Mouse (Mus musculus) left cerebral cortex, postnatal 25 days (tissue): ENCODE measurements around the gene Arfip1. TPM values are rescaled to one million over a fixed set of nuclear protein-coding genes. Genes with fewer than 3 reads are reported as not detected.
"Not testable (repeated sequence)": the region's sequence is repeated elsewhere in the genome, so short reads cannot be mapped to it uniquely, and the experiment has no call there.

Experiments used
- DNase-seq, 2 experiments: peaks; one replicate each; pipeline ENCODE4 v3.0.0; 2022; ENCODE audit warnings: low spot score in 2 of 2, mixed read lengths in 1 of 2
- intact Hi-C: fragments of 180-260 bp; cut with DNase I; formaldehyde crosslinking; loops from one replicate; pipeline ENCODE4 v1.15.1; 2025
- total RNA-seq, 2 experiments: library from RNA; stranded (reverse); gene quantifications; 2 replicates each; pipeline ENCODE4 v1.2.3; 2021

Arfip1 gene
- total RNA-seq, 2 experiments from 2014 or later: 17.3 to 19.4 TPM

DNA sequence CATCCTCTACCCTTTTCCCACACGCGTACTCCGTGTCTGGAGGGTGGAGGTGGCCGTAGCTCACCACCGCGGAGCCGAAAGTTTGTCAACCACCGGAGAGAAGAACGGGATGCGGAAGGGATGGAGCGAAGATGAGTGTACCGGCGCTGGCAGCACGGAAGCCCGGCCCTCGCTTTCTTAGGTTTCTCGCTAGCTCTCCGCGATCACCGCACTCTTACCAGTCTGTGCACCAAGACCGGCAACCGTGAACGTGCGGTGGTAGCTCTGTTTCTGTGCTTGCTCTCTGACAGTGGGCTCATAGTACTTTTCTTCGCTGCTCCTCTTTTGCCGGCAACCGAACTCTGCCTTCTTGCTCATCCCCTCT, 470 bp upstream of the Arfip1 start:
- DNase-seq: no peak
- intact Hi-C loops: no loop called here

DNA sequence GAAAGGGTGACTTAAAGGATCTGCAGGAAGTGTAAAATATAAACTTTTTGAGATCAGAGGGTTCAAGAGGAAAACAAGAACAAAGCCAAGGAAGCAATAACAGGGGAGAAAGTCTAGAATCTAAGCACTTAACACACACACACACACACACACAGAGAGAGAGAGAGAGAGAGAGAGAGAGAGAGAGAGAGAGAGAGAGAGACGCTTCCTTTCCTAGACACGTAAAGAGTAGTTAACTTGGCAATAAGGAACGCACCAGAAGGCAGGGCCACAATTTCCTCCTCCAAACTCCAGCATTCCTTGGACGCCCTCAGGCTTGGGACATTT, 766 bp downstream of the Arfip1 start:
- intact Hi-C loops: no loop called here
- DNase-seq: no peak

DNA sequence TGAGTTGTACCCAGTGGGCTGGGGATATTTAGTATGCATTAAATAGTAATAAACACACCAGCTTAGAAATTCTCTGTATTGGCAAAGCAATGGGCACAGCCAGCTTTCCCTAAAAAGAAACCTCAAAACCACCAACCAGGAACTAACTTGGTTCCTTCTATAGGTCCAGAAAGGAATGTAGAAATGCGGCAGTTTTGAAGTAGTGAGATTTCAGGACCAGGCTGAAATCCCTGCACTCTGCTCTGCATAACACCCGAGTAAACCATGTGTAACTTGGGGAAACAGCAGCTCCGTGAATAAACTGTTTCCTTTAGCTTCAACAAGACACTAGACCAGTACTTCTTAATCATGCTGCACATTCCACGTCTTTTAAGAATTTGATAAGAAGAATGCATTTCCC, 1.7 kb downstream of the Arfip1 start:
- no peak for DNase-seq
- intact Hi-C loops: no loop called here

DNA sequence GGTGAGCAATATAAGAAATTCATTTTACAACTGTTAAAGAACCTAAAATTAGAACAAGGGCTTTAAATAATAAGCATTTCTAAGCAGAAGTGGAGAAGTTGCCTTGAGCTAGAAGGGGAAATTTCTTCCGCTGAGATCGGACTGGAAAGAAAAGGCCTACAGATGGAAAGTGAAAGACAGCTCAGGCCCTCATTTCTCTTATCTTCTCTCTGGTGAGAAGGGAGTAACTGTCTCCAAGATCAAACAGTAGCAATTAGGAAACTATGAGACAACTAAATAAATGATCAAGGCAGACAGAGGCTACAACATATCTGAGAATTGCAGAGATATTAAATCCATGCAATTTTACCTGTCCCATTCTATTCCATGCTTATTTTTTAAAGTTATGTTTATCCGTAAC, 11.9 kb downstream of the Arfip1 start:
- intact Hi-C loops: no loop called here
- no peak for DNase-seq

DNA sequence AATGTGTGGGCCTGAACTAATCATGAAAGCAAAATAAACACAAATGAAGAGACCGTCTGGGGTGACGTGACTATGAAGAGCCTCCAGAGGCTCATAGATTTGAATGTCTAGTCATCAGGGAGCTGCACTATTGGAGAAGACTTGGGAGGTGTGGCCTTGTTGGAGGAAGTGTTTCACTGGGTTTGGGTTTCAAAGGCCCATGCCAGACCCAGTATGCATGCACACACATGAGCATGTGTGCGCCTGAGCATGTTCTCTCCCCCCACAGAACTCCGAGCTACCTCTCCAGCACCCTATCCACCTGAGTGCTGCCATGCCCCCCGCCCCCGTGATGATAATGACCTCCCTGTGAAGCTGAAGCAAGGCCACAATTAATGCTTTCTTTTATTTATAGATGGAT, 12.8 kb downstream of the Arfip1 start:
- intact Hi-C loops: no loop called here
- no peak for DNase-seq

DNA sequence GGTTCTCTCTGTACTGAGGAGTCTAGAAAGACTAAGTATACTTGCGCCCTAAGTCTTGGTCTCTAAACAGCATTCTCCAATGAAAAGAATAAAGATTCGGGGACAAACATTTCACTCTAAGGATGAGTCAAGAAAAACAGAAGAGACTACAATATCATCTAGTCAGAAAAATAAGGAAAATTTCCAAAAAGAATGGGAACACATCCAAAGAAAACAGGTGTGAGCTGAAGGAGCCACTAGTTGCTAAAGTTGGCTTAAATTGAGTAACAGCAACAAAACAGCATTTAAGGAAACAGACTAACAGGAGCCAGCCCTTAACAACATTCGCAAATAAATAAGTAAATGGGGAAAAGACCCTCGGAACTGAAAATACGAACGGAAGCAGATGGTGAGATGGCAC, 13.9 kb downstream of the Arfip1 start:
- intact Hi-C loops: no loop called here
- DNase-seq: no peak

DNA sequence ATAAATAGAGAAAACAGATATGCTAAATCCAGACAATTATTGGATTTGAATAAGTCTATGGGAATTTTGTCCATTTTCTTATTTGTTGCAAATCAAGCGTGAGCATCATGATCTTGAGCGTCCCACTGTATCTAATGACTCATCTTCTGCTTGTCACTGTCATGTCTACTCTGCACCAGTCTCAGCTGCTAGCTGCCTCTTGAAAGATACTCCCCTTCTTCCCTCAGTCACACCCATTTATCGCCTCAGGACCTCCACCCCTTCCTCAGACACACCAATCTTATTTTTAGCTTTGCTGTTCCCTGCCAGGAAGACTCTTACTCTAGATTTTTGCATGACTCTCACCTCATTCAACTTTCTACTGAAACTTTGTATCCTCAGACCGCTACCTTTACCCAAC, 19.0 kb downstream of the Arfip1 start:
- no peak for DNase-seq
- intact Hi-C loops: no loop called here

DNA sequence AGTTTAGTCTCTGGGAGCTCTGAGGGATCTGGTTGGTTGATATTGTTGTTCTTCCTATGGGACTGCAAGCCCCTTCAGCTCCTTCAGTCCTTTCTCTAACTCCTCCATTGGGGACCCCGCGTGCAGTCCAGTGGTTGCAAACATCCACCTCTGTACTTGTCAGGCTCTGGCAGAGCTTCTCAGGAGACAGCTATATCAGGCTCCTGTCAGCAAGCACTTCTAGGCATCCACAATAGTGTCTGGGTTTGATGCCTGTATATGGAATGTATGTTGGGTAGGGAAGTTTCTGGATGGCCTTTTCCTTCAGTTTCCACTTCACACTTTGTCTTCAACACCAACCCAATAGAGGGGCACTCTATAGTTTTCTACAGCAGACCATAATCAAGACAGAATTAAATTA, 19.5 kb downstream of the Arfip1 start:
- DNase-seq, intact Hi-C loops: not testable (repeated sequence)

DNA sequence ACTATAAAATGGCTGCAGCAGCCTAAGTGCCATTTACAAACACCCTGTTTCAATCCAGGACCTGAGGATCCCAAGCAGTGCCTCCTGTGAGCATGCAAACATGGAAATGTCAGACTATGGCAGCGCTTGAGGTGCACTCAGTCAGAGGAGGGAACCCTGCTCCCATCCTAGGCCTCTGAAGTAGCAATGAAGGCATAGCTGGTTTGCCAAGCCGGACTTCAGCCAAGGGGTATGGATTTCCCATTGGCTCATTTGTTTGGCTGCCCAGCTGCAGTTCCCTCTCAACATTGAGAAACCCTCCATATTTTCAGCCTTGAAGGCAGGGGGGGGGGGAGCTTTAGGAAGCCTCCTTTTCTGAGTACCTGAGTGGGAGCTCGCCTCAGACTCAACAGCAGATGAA, 24.1 kb downstream of the Arfip1 start:
- intact Hi-C loops: no loop called here
- DNase-seq: no peak

DNA sequence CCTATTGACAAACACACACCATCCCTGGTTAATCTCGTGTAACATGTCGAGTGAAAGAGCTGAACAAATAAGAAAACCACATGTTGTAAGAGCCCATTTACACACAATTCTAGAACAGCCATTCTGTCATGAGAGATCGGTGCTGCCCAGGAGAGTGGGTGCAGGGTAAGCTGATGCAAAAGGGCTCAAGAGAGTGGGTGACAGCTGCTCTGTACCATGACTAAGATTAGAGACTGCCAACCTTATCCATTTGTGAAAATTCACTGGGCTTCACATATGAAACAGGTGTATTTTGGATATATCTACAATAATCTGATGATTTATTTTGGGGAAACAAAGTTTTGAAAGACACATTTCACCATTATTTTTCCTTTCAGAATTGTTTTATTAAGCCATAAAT, 26.6 kb downstream of the Arfip1 start:
- intact Hi-C loops: no loop called here
- DNase-seq: no peak

DNA sequence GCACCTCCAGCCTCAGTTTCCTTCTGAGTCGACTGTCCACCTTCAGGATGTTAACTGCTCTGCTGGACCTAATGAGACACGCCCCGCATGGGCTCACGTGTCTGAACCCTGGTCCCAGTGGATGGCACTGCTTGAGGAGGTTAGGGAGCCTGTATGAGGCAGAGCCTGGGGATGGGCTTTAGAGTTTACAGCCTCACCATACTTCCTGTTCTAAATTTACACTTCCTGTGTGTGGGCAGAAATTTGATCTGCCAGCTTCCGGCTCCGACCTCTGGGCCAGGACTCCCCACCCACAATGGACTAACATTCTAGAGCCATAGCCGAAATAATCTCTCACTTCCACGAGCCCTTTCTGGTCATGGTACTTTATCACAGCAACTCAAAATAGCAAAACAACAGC, 35.2 kb downstream of the Arfip1 start:
- DNase-seq: no peak
- intact Hi-C loops: loop anchor here (10.0 kb wide), 1 partner anchor 372 kb away; the partner anchor contains the start of gene Gm6525

DNA sequence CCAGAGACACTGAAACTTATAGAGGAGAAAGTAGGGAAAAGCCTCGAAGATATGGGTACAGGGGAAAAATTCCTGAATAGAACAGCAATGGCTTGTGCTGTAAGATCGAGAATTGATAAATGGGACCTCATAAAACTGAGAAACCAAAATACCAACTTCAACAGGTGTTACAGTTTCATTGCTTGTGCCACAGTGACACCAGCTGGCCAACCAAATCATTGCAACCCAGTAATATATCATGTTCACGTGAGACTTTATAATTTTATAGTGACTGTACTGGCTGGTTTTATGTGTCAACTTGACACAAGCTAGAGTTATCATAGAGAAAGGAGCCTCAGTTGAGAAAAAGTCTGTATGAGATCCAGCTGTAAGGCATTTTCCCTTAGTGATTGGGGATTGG, 40.0 kb downstream of the Arfip1 start:
- intact Hi-C loops: loop anchor here (2.0 to 10.0 kb wide), 3 partner anchors 196 to 368 kb away; partner anchors contain the start of gene Gm6525

DNA sequence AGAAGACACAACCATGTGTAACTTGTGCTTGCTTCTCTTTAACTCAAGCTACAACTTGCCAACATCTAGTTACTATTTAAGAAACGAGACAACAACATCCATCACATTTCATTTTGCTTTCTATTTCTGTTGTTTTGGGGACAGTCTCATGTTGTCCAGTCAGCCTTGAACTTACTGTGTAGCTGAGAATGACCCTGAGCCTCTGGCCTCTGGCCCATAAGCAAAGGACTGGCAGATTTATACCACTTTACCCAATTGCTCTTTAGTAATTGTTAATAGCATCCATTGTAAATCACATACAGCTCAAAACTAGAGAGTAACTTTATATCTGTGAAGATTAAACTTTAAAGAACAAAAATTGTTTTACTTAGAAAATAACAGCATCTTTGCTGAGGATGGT, 40.5 kb downstream of the Arfip1 start:
- intact Hi-C loops: loop anchor here (2.0 to 10.0 kb wide), 3 partner anchors 195 to 367 kb away; partner anchors contain the start of gene Gm6525
- DNase-seq: no peak

More for the DNA sequence above, 40.0 kb downstream of the Arfip1 start:
- DNase-seq: peak; percentile 65 to 68

DNA sequence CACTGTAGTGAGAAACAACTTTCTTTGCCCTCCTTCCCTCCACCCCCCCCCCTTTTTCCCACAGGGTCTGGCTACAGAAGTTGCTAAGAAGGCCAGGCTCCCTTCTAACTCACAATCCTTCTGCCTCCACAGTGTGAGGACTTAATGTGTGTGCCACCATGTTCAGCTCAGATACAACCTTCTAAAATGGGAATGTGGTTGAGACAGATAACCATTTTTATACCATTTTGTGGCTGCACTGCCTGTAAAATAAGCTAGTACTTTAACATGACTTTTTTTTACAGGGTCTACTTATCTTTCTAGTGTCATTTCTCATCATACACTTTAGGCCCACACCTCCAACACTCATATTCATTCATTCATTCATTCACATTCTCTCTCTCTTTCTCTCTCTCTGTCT, 41.8 kb downstream of the Arfip1 start:
- intact Hi-C loops: loop anchor here (10.0 kb wide), 1 partner anchor 366 kb away; the partner anchor contains the start of gene Gm6525
- DNase-seq: no peak

DNA sequence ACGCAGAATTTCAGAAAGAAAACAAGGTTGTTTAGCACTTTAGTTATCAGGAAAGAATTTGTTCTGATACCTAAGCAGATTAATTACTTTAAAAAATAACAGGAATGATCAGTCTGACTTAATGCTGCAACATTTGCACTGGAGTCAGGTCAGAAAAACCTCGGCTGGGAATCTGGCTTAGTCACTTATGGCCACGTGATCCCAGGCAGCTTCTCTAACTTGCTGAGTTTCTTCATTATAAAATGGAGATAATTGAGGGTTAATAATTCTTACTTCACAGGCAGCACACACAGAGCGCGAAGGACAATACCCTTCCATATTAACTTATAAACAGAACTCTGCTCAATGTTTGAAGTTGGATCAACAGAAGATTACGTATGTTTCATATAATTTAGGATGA, 45.4 kb downstream of the Arfip1 start:
- no peak for DNase-seq
- intact Hi-C loops: no loop called here

DNA sequence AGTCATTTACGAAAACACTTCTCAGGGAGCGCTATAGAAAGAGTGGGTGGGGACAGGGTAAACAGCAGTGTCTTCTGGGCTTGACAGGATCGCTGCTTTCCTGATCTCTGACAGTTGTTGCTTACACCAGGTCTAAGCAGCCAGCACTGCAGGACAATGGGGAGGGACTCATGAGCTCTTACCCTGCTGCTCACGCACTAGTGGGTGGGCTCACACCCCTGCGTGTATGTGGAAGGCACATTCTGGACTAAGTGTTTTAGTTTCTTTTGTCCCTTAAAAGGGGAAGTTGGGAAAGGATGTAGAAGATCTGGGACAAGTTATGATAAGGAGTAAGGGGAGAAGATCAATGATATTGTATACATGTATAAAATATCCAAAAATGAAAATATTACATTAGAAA, 49.2 kb downstream of the Arfip1 start:
- intact Hi-C loops: no loop called here
- no peak for DNase-seq

DNA sequence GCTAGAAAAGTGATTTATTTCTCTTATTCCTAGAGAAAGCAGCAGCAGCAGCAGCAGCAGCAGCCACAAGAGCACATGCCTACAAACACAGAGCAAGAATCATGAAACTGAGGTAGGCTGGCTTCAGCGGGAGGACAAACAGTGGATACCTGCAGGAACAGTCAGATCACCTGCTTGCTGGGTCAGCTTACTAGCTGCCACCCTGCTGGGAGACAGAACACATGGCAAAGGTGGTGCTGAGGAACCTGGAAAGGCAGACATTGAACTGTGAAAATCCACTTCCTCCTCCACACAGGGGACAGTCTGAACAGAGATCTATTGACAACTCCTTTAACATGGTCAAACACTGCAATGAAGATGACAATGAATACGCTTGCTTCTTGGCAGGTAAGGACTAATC, 53.4 kb downstream of the Arfip1 start:
- no peak for DNase-seq
- intact Hi-C loops: no loop called here

DNA sequence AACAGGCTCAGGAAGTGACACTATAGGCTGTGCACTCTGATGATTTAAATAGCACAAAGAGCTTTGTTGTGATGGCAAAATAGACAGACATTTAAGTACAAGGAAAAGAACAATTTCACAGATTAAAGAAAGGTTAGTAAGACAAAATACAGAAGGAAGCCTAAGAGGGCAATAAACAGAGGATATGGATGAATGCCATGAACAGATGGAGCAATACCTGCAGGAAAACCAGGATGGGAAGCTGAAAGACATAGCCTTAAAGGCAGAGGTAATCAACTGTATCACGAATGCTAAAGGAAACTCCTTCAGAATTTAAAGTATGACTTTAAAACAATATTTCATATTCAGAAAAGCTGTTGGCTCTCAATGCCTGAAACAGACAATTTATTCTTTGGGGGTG, 57.5 kb downstream of the Arfip1 start:
- DNase-seq: no peak
- intact Hi-C loops: no loop called here

DNA sequence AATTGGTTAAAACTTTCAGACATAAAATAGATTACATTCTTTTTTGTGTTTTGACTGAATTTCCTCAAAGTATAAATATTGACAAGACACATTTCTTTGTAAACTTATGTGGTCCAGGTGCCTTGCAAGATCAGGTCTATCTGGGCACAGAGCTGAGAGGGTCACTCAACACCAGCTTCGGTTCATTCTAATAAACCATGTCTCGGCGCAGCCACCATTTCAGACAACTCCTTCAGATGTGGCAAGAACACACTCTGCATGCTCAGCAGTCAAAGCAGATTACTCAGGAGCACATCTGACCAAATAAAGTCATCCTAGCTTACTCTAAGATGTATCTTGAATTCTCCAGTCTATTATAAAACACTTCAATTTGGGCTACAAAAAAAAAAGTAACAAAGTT, 66.3 kb downstream of the Arfip1 start:
- intact Hi-C loops: no loop called here
- DNase-seq: no peak

DNA sequence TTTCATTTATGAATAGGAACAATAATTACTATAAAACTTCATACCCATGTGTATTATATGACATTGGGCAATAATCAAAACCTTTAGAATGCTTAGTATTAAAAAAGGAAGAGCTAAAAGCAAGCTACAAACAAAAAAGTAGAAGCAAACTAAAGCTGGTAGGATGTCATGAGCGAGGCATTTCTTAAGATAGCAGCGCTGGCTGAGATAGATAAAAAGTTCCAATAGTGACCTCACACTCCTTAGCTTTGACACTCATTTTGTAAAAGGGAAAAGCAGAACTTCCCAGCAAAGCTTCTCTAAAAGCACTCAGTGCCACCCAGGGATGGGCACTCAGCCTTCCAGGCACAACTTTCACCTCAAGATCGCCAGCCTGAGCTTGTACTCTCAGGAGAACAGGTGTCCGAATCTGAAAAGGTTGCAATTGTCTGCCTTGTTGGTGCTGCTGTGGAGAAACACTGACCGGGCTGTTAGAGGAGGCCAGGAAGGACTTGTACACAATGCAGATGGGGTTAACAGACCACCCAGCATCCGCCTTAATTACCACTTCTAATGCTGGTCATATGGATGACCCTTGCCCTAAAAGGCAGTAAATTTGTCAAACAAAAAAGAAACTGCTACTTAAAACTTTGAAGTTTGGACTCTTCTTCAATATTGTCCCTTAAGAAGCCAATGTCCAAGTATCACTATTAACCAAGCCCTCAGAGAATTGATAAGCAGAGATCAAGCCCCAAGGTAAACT, 69.5 kb downstream of the Arfip1 start:
- intact Hi-C loops: no loop called here
- DNase-seq: no peak

DNA sequence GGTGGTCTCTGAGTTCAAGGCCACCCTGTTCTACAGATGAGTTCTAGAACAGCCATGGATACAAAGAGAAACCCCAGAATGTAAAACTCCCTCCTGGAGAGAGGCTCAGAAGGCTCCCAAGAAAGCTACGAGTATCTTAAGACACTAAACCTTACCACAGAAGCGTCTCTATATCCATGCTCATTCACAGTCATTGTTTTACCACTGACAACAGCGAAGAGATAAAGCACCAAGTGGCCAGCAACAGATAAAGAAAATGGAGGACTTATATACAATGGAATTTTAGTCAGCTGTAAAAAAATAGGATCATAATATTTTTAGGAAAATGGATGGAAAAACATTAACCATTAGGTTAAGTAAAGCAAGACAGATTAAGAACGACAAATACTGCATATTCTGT, 77.2 kb downstream of the Arfip1 start:
- intact Hi-C loops: no loop called here
- DNase-seq: no peak

DNA sequence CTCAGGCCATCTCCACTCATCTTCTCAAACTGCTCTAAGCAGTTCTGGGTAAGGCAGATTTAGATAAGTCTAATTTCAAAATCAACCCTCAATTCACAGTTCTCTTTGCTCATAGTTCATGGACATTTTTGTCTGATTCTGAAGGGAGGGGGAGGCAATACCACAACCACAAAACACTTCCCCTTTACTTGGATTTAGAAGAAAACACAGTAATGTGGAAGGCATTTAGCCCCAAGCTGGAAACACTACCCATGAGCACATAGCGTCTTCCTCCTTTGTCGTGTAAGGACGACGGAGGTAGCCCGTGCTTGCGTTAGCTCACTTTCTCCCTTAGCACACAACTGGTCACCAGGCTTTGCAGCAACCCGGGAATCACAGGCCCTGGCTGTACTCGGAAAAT, 78.1 kb downstream of the Arfip1 start:
- DNase-seq: no peak
- intact Hi-C loops: no loop called here
